In the genomic region with DNA sequence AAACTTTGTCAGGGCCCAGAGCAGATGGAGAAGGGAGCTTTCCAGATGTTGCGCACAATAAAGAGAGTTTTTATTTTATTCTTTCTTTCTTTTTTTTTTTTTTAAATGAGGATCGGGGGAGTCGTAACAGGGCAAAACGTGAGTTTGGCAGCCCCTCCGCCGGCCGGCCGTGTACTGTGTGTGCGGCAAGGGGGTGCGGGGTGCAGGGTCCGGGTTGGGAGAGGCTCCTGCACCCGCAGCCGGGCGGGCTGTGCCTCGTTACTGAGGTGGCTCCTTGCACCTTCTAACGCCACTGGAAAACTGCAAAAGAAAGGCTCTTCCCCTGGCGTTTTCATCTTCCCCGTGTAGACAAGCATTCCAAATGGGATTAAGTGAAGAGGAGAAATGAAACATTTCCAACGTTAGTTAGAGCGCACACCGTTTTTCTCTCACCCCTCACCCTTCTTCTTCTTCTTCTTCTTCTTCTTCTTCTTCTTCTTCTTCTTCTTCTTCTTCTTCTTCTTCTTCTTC, we compare ENCODE assay signal across 8 mouse cellular contexts. TPM values are rescaled to one million over a fixed set of nuclear protein-coding genes. Genes with fewer than 3 reads are reported as not detected.
DNase-seq lines count a peak whose midpoint lies in the region; ATAC-seq and TF ChIP-seq lines count a peak whose summit lies in the region.

No protein-coding gene starts in this region.

- no peak for ATAC-seq in heart, embryonic 11.5 days (replicated peaks; ENCODE audit: insufficient number of reproducible peaks, low FRiP score, low TSS enrichment)
- no peak for ATAC-seq in hindbrain, embryonic 11.5 days (ENCODE audit: low FRiP score)

- peaks cover 20% of the 10 kb centered on the region; the same call in 1 of the 2 replicates for H3K27me3 ChIP-seq in heart, embryonic 11.5 days (ENCODE audit: control insufficient read depth, insufficient read depth, low read length)
- no peaks in the 10 kb centered on the region for H3K27me3 ChIP-seq in hindbrain, embryonic 11.5 days (ENCODE audit: control insufficient read depth, insufficient read depth, low read length)

- intact Hi-C loops in heart, postnatal 36 days (cut with DNase I), result no loop called here
- intact Hi-C loops in left cerebral cortex, postnatal 10 days (cut with DNase I), result no loop called here

- no peaks in the 10 kb centered on the region for H3K9me3 ChIP-seq in heart, embryonic 11.5 days (replicated peaks; ENCODE audit: control insufficient read depth, low read length)
- H3K9me3 ChIP-seq in hindbrain, embryonic 11.5 days (ENCODE audit: control insufficient read depth, low read length), result no peaks in the 10 kb centered on the region

- peak overlapping the region; percentile 75 for H3K4me2 ChIP-seq in heart, embryonic 11.5 days
- peak overlapping the region; percentile 47 for H3K4me2 ChIP-seq in hindbrain, embryonic 11.5 days (replicated peaks; ENCODE audit: low read depth, low read length)

- H3K9ac ChIP-seq in heart, embryonic 11.5 days (ENCODE audit: low read depth, low read length), result peak overlapping the region; percentile 16; the same call in 1 of the 2 replicates
- H3K9ac ChIP-seq in hindbrain, embryonic 11.5 days (ENCODE audit: low read depth, low read length), result peak overlapping the region; percentile 28; the same call in 1 of the 2 replicates

- no peak for TF ChIP-seq POLR2A in brain, embryonic 14.5 days (IDR thresholded peaks at IDR 0.05; ENCODE audit: borderline replicate concordance, extremely low read depth, insufficient read depth, insufficient read length, poor library complexity, severe bottlenecking)

- DNase-seq in heart, postnatal 36 days, result no peak
- peak; percentile 35 for DNase-seq in brain, embryonic 14.5 days (ENCODE audit: low read depth)
- no peak for DNase-seq in hindbrain, embryonic 11.5 days (ENCODE audit: low spot score)
- DNase-seq in lung, postnatal 10 days, result peak; percentile 27
- DNase-seq in cerebellum, adult 18-20 months, result no peak
- no peak for DNase-seq in left cerebral cortex, postnatal 10 days (ENCODE audit: extremely low spot score in 1 of 2, low spot score in 2 of 2)
- DNase-seq in B cell, adult 2 months, result no peak

- peaks cover 5% of the 10 kb centered on the region; the same call in 1 of the 2 replicates for H3K4me1 ChIP-seq in heart, embryonic 11.5 days (ENCODE audit: control insufficient read depth, insufficient read depth, low read length)
- 0 out of 2 replicates have a peak, but pooled peaks cover 2% of the 10 kb centered on the region for H3K4me1 ChIP-seq in hindbrain, embryonic 11.5 days (replicated peaks; ENCODE audit: control insufficient read depth, insufficient read depth, low read length)

- no peak for TF ChIP-seq CTCF in brain, embryonic 14.5 days (IDR thresholded peaks at IDR 0.05; ENCODE audit: borderline replicate concordance, extremely low read depth, insufficient read depth, insufficient read length)

- WGBS in heart, embryonic 11.5 days (ENCODE audit: insufficient replicate concordance), result 4% methylated on average over 21 of the region's 21 CpGs
- WGBS in hindbrain, embryonic 11.5 days, result 4% methylated on average over 21 of the region's 21 CpGs

- no peaks in the 10 kb centered on the region for H3K36me3 ChIP-seq in heart, embryonic 11.5 days (ENCODE audit: control insufficient read depth, insufficient read depth, low read length)
- H3K36me3 ChIP-seq in hindbrain, embryonic 11.5 days (ENCODE audit: control insufficient read depth, insufficient read depth, low read length), result no peaks in the 10 kb centered on the region

- H3K4me3 ChIP-seq in heart, embryonic 11.5 days (ENCODE audit: low read depth, low read length), result peak overlapping the region; percentile 41
- H3K4me3 ChIP-seq in hindbrain, embryonic 11.5 days (ENCODE audit: low read depth, low read length), result peak overlapping the region; percentile 21

- no peak overlapping the region for H3K27ac ChIP-seq in heart, embryonic 11.5 days (ENCODE audit: low read depth, low read length)
- peak overlapping the region; percentile 11; the same call in 1 of the 2 replicates for H3K27ac ChIP-seq in hindbrain, embryonic 11.5 days (ENCODE audit: low read depth, low read length)

RNA-seq across cellular contexts. Expression of a gene that starts 28.2 kb away (rescaled TPM):
- 2.9 and 3.0 TPM in 2 replicates for polyA plus RNA-seq in heart, embryonic 11.5 days (2014; fragmentation: Nextera tagmentation; extraction: Ambion mirVana)
- total RNA-seq in heart, postnatal 36 days (2021), result 1 to 10 TPM; 4.1 to 6.2 TPM
- 32.4 and 42.2 TPM in 2 replicates for polyA plus RNA-seq in brain, embryonic 14.5 days (2012; rRNA removed)
- polyA plus RNA-seq in hindbrain, embryonic 11.5 days (2014; fragmentation: Nextera tagmentation; extraction: Ambion mirVana), result 20.1 and 26.5 TPM in 2 replicates
- 10 to 100 TPM; 30.6 to 31.6 TPM for total RNA-seq in left cerebral cortex, postnatal 10 days (2021)

Comparison
In these comparisons a context has a peak if more than half of its experiments do, and no peak if none do; other contexts are left out.
1. DNase-seq: peak in brain, embryonic 14.5 days (single experiment) and lung, postnatal 10 days (single experiment); none in heart, postnatal 36 days (0 of 2), hindbrain, embryonic 11.5 days (single experiment), cerebellum, adult 18-20 months (0 of 2), left cerebral cortex, postnatal 10 days (0 of 2) and B cell, adult 2 months (0 of 2).